Mouse (Mus musculus) kidney, embryonic 15.5 days (tissue): Measurements from ENCODE around the gene Rhov. TPM values are rescaled to one million over a fixed set of nuclear protein-coding genes. Genes with fewer than 3 reads are reported as not detected.

ENCODE experiments used
- ATAC-seq: fragments of 200-750 bp; cut with Nextera tagmentation; replicated peaks from 2 replicates; pipeline ENCODE4 v1.8.0; 2017; ENCODE audit warnings: moderate TSS enrichment; ENCODE audit not compliant: low FRiP score
- H3K27ac ChIP-seq: fragments of 300-500 bp; sonication (generic); 2 replicates; pipeline ENCODE4 v1.5.1; 2015; ENCODE audit warnings: mild to moderate bottlenecking, inconsistent platforms
- H3K27me3 ChIP-seq: fragments of 300-500 bp; sonication (generic); 2 replicates; pipeline ENCODE4 v1.6.1; 2015; ENCODE audit warnings: inconsistent platforms
- H3K36me3 ChIP-seq: fragments of 300-500 bp; sonication (generic); 2 replicates; pipeline ENCODE4 v1.6.1; 2015; ENCODE audit warnings: inconsistent platforms
- H3K4me1 ChIP-seq: fragments of 300-500 bp; sonication (generic); 2 replicates; pipeline ENCODE4 v1.6.1; 2015; ENCODE audit warnings: inconsistent platforms
- H3K4me2 ChIP-seq: fragments of 300-500 bp; sonication (generic); 2 replicates; pipeline ENCODE4 v1.6.1; 2015; ENCODE audit warnings: moderate library complexity, mild to moderate bottlenecking, inconsistent platforms
- H3K4me3 ChIP-seq: fragments of 300-500 bp; sonication (generic); replicated peaks from 2 replicates; pipeline ENCODE4 v1.5.1; 2015; ENCODE audit warnings: mild to moderate bottlenecking, inconsistent platforms
- H3K9ac ChIP-seq: fragments of 300-500 bp; sonication (generic); 2 replicates; pipeline ENCODE4 v1.6.1; 2015; ENCODE audit warnings: mild to moderate bottlenecking, inconsistent platforms
- H3K9me3 ChIP-seq: fragments of 300-500 bp; sonication (generic); replicated peaks from 2 replicates; pipeline ENCODE4 v1.6.1; 2016; ENCODE audit warnings: inconsistent platforms
- WGBS: fragments of 180-500 bp; shearing (Covaris S2); methylation state at CpG from one replicate; pipeline ENCODE4 v1.1.7; 2015; ENCODE audit warnings: mixed read lengths; 5-methylcytosine and 5-hydroxymethylcytosine counted together
- polyA plus RNA-seq: library from polyadenylated mRNA; unstranded; fragments of >200 nt; fragmentation: Nextera tagmentation; extraction: Ambion mirVana; gene quantifications from 2 replicates; pipeline ENCODE4 v1.2.1, GENCODE M21; 2015

Rhov gene
- polyA plus RNA-seq, 1 experiment from 2014 or later = 1.1 TPM

DNA sequence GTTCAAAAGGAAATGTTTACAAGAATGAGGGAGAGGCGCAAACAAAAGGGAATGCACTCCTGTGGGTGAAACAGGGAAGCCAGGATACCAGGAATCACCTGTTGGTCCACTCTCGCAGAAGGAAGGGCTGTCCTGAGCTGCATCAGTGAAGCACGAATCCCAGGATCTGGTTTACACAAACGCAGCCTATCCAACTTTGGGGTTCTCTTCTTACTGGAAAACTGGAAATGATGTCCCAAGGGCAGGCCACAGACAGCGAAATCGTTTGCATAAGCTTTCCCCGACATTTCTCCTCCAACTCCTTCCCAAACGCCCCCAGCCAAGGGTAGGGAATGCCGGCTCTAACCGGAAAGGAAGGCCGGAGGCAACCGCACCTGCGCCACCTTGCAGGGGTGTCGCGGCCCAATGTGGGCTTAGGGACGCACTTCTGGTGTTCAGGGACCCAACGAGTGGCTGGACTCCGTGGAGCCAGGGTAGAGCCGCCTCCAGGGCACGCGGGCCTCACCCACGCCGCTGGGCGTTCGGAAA is 34.3 kb downstream of the Rhov start:
- ATAC-seq = no peak; the same call in 1 of the 2 replicates
- Histone ChIP-seq H3K4me3 (peak overlapping the region; percentile 63), H3K27me3 (peaks cover 50% of the 10 kb centered on the region), H3K9ac (peak overlapping the region; percentile 48), H3K4me1 (peaks cover 23% of the 10 kb centered on the region), H3K4me2 (peak overlapping the region; percentile 93), H3K9me3 (no peaks in the 10 kb centered on the region), H3K36me3 (no peaks in the 10 kb centered on the region), H3K27ac (peak overlapping the region; percentile 82)
- WGBS = 5% methylated on average over 25 of the region's 25 CpGs

DNA sequence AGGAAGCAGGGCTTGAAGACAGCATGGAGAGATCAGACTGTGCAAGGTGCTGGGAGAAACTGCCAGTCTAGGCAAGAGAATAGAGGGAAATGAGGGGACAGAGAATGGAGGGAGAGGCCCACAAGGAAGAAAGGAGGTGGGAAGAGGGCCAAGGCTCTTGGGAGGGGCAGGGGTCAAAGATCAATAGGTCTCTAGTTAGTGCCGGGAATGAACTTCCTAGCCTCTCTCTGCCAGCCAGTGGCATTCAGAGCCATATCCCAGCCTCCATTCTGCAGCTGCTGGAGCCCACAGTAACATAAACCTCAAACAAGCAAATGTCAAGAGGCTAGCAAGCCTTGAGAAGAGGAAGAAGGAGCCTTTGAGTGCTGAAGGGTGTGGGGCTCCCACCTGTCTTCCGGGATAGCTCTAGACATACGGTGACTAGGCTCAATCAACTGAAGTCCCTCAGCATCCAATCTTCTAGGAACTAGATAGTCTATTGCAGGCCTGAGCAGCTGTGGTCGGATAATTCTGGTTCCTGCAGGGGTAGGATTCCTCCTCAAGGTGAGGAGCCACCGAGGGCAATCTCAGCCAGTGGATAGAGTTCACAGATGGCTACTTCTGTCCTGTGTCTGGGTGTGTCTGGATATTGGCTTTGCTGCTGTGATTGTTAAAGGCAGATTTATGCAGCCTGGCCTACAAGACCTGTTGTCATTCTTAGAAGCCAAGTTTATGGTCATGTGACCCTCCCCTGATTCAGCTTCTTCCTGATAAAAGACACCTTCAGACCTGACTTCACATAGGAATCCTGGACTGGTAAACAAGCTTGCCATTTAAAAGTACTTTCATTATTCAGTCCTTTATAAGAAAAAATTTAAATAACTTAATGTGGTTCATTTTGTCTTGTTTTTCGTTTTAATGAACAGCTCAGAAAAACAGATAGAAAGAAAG is 41.0 kb downstream of the Rhov start, which contains the start of gene Ppp1r14d:
Gene Ppp1r14d (minus strand): TSS at position 132 of the 930 bp plus-strand sequence.
- Histone ChIP-seq H3K27me3 (no peaks in the 10 kb centered on the region; the same call in 1 of the 2 replicates), H3K4me1 (0 out of 2 replicates have a peak, but pooled peaks cover 2% of the 10 kb centered on the region), H3K9me3 (no peaks in the 10 kb centered on the region), H3K4me2 (no peak within 1 kb of the TSS), H3K9ac (no peak within 1 kb of the TSS), H3K27ac (no peak within 1 kb of the TSS), H3K4me3 (no peak within 1 kb of the TSS), H3K36me3 (no peaks in the 10 kb centered on the region)
- no peak for ATAC-seq
- WGBS = 65% methylated on average over 6 of the region's 6 CpGs

Other genes starting within 250 kb of the Rhov start
- 21.8 and 23.3 TPM in 2 replicates for gene Ccdc32, start 241.9 kb downstream of the Rhov start, polyA plus RNA-seq
- 4.2 and 4.8 TPM in 2 replicates for gene Rpusd2, start 236.5 kb downstream of the Rhov start, polyA plus RNA-seq
- 52.4 and 53.7 TPM in 2 replicates for gene Knl1, start 224.2 kb downstream of the Rhov start, polyA plus RNA-seq
- gene Rad51, start 158.5 kb downstream of the Rhov start, polyA plus RNA-seq = 48.8 and 49.7 TPM in 2 replicates
- 43.2 and 46.8 TPM in 2 replicates for gene Rmdn3, start 114.2 kb downstream of the Rhov start, polyA plus RNA-seq
- 32.0 and 36.9 TPM in 2 replicates for gene Gchfr, start 103.5 kb downstream of the Rhov start, polyA plus RNA-seq
- gene Gm14137, start 96.8 kb downstream of the Rhov start, polyA plus RNA-seq = 0.73 and 0.81 TPM in 2 replicates
- gene Zfyve19, start 62.7 kb downstream of the Rhov start, polyA plus RNA-seq = 51.8 and 55.4 TPM in 2 replicates
- gene Dnajc17, start 62.5 kb downstream of the Rhov start, polyA plus RNA-seq = 18.6 and 21.9 TPM in 2 replicates
- 0.68 and 0.80 TPM in 2 replicates for gene Ppp1r14d, start 41.4 kb downstream of the Rhov start, polyA plus RNA-seq
- 34.3 and 34.7 TPM in 2 replicates for gene Spint1, start 33.9 kb downstream of the Rhov start, polyA plus RNA-seq
- 17.6 and 19.6 TPM in 2 replicates for gene Vps18, start 17.5 kb upstream of the Rhov start, polyA plus RNA-seq
- gene Dll4, start 54.5 kb upstream of the Rhov start, polyA plus RNA-seq = 9.9 and 10.5 TPM in 2 replicates
- gene Chac1, start 80.0 kb upstream of the Rhov start, polyA plus RNA-seq = 0.91 and 0.98 TPM in 2 replicates
- gene Ino80, start 206.4 kb upstream of the Rhov start, polyA plus RNA-seq = 4.4 and 4.6 TPM in 2 replicates